Mouse (Mus musculus) liver, postnatal 0 days (tissue): Measurements from ENCODE around the gene Ccnyl1.

ENCODE experiments used
- CTCF ChIP-seq: sonication (generic); IDR thresholded peaks from 2 replicates; pipeline ENCODE4 v1.5.1; 2016; ENCODE audit warnings: antibody characterized with exemption, low read depth
- EP300 ChIP-seq: IDR thresholded peaks from 2 replicates; pipeline ENCODE4 v1.6.1; 2016; ENCODE audit warnings: antibody characterized with exemption, low read depth, mild to moderate bottlenecking

DNA sequence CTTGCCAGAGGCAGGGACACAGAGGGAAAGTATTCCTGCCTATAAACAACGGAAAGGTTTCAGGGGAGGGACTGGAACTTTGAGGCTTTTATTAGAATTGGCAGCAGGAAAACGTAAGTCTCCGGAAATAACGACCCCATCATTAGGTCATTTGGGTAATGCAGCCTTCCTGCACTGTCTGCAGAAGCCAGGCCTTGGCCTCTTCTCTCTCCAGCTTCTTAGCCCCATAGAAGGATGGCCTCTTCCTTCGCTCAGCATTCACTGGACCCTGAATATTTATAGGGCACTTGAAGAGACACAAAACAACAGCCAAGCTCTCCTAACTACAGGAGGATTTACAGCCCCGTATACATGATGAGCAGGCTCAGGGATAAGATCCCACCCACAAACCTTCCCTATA lies 79.9 kb downstream of the Ccnyl1 start:
- no peak for TF ChIP-seq CTCF
- no peak for TF ChIP-seq EP300
